ENCODE assay signal across 8 mouse cellular contexts in the genomic region with DNA sequence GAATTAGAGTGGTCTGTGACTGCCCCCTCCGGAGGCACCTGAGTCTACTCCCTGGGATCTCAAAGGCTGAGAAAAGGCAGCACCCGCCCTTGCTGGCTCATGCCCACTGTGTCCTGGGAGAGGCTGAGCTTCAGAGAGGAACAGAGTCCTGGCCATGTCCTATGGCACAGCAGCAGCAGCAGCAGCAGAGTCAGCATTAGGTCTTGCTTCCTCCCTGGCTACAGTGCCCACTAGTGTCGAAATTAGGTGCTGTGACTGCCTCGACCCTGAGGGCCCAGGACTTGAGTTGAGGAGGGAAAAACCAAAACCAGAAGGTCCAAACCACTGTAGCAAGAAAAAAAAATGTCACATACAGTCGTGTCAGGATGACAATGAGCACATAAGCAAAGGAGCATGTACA. TPM values are rescaled to one million over a fixed set of nuclear protein-coding genes. Genes with fewer than 3 reads are reported as not detected.
DNase-seq lines count a peak whose midpoint lies in the region; ATAC-seq and TF ChIP-seq lines count a peak whose summit lies in the region.
"Had no signal": no experiment of that assay in that cellular context is flagged by ENCODE, and none has a peak within 500 bp of the region (broad histone marks: within the 10 kb centered on the region; RNA-seq: fewer than 3 reads in every experiment).

No protein-coding gene starts in this region.

- CTCF ChIA-PET in Patski (lab: Charles Lee), result no interaction called here

- H3K27me3 ChIP-seq in kidney, postnatal 0 days (ENCODE audit: insufficient read depth, low read length), result no peaks in the 10 kb centered on the region
- peaks cover 12% of the 10 kb centered on the region for H3K27me3 ChIP-seq in Patski
- no peaks in the 10 kb centered on the region for H3K27me3 ChIP-seq in forebrain, embryonic 13.5 days
- H3K27me3 ChIP-seq in midbrain, postnatal 0 days (ENCODE audit: insufficient read depth, low read length), result no peaks in the 10 kb centered on the region
- H3K27me3 ChIP-seq: limb, embryonic 13.5 days had no signal

- no peak overlapping the region for H3K27ac ChIP-seq in kidney, postnatal 0 days
- H3K27ac ChIP-seq in forebrain, embryonic 13.5 days, result no peak overlapping the region
- no peak overlapping the region for H3K27ac ChIP-seq in midbrain, postnatal 0 days (ENCODE audit: low read depth, low read length)
- H3K27ac ChIP-seq: limb, embryonic 13.5 days had no signal

- H3K9me3 ChIP-seq in kidney, postnatal 0 days (replicated peaks; ENCODE audit: low read length), result no peaks in the 10 kb centered on the region
- no peaks in the 10 kb centered on the region for H3K9me3 ChIP-seq in forebrain, embryonic 13.5 days (replicated peaks)
- no peaks in the 10 kb centered on the region for H3K9me3 ChIP-seq in midbrain, postnatal 0 days (ENCODE audit: low read length)
- H3K9me3 ChIP-seq: limb, embryonic 13.5 days had no signal

- no peak; the same call in 1 of the 2 replicates for ATAC-seq in kidney, postnatal 0 days (replicated peaks; ENCODE audit: low FRiP score, low read depth)
- no peak for ATAC-seq in Patski
- ATAC-seq in forebrain, embryonic 13.5 days, result 0 out of 2 replicates have a peak, but pooled peaks have one; percentile 24
- no peak for ATAC-seq in midbrain, postnatal 0 days (ENCODE audit: low FRiP score)

- in situ Hi-C loops in Patski (cut with MboI; ENCODE audit: low pct_unique_long_range_greater_than_20kb), result no loop called here

- no peak overlapping the region for H3K9ac ChIP-seq in kidney, postnatal 0 days (ENCODE audit: low read depth, low read length)
- H3K9ac ChIP-seq in forebrain, embryonic 13.5 days, result no peak overlapping the region
- H3K9ac ChIP-seq in midbrain, postnatal 0 days (replicated peaks; ENCODE audit: low read length, poor library complexity, severe bottlenecking), result no peak overlapping the region
- H3K9ac ChIP-seq: limb, embryonic 13.5 days had no signal

- no peak overlapping the region for H3K4me3 ChIP-seq in kidney, postnatal 0 days (replicated peaks; ENCODE audit: low read depth, low read length)
- H3K4me3 ChIP-seq in forebrain, embryonic 13.5 days, result no peak overlapping the region
- no peak overlapping the region for H3K4me3 ChIP-seq in midbrain, postnatal 0 days (ENCODE audit: low read depth, low read length)
- H3K4me3 ChIP-seq: limb, embryonic 13.5 days had no signal

- WGBS in kidney, postnatal 0 days, result 32% methylated on average over 5 of the region's 5 CpGs
- WGBS in forebrain, embryonic 13.5 days, result 43% methylated on average over 5 of the region's 5 CpGs
- 37% methylated on average over 5 of the region's 5 CpGs for WGBS in midbrain, postnatal 0 days

- peak; percentile 68 for DNase-seq in kidney, postnatal 0 days (ENCODE audit: low spot score)
- no peak for DNase-seq in kidney, adult 11 months
- DNase-seq in Patski (ENCODE audit: low read depth, low spot score), result no peak
- DNase-seq in midbrain, postnatal 0 days (ENCODE audit: low spot score), result peak; percentile 53
- DNase-seq in urinary bladder, adult 18-20 months (ENCODE audit: low spot score in 2 of 2), result no peak
- no peak for DNase-seq in left cerebral cortex, postnatal 36 days (ENCODE audit: low spot score in 2 of 2)

- POLR2A ChIA-PET in Patski (lab: Charles Lee), result no interaction called here

- H3K36me3 ChIP-seq in kidney, postnatal 0 days (ENCODE audit: insufficient read depth, low read length), result no peaks in the 10 kb centered on the region
- no peaks in the 10 kb centered on the region for H3K36me3 ChIP-seq in forebrain, embryonic 13.5 days (ENCODE audit: poor library complexity, severe bottlenecking)
- H3K36me3 ChIP-seq in midbrain, postnatal 0 days (ENCODE audit: insufficient read depth, low read length), result no peaks in the 10 kb centered on the region
- H3K36me3 ChIP-seq: limb, embryonic 13.5 days had no signal

- no peak overlapping the region for H3K4me2 ChIP-seq in kidney, postnatal 0 days (ENCODE audit: low read length)
- no peak overlapping the region for H3K4me2 ChIP-seq in forebrain, embryonic 13.5 days
- no peak overlapping the region for H3K4me2 ChIP-seq in midbrain, postnatal 0 days (ENCODE audit: low read depth, low read length, poor library complexity, severe bottlenecking)
- H3K4me2 ChIP-seq: limb, embryonic 13.5 days had no signal

- intact Hi-C loops in left cerebral cortex, postnatal 36 days (cut with DNase I), result no loop called here

- TF ChIP-seq CTCF in kidney, postnatal 0 days (IDR thresholded peaks at IDR 0.05; ENCODE audit: low read depth), result peak; percentile 76
- peak; percentile 47 for TF ChIP-seq CTCF in Patski (IDR thresholded peaks at IDR 0.05)
- TF ChIP-seq CTCF in midbrain, postnatal 0 days (IDR thresholded peaks at IDR 0.05), result peak; percentile 70

- H3K4me1 ChIP-seq in kidney, postnatal 0 days (replicated peaks; ENCODE audit: insufficient read depth, low read length), result no peaks in the 10 kb centered on the region
- H3K4me1 ChIP-seq in forebrain, embryonic 13.5 days, result peaks cover 21% of the 10 kb centered on the region
- H3K4me1 ChIP-seq in midbrain, postnatal 0 days (ENCODE audit: insufficient read depth, low read length), result peaks cover 7% of the 10 kb centered on the region
- H3K4me1 ChIP-seq: limb, embryonic 13.5 days had no signal

RNA-seq across cellular contexts. Expression of gene Wscd1, which starts 12.6 kb away (rescaled TPM):
- polyA plus RNA-seq in kidney, postnatal 0 days (2015; fragmentation: Nextera tagmentation; extraction: Ambion mirVana), result 20.4 and 21.0 TPM in 2 replicates
- 0.76 TPM for polyA plus RNA-seq in Patski (2021)
- 47.7 and 54.3 TPM in 2 replicates for polyA plus RNA-seq in forebrain, embryonic 13.5 days (2015; fragmentation: Nextera tagmentation; extraction: Ambion mirVana)
- total RNA-seq in midbrain, postnatal 0 days (2014; rRNA removed), result 143 and 167 TPM in 2 replicates
- polyA plus RNA-seq in midbrain, postnatal 0 days (2015; fragmentation: Nextera tagmentation; extraction: Ambion mirVana), result 81.5 and 82.4 TPM in 2 replicates
- 10 to 100 TPM; 55.3 to 69.7 TPM for total RNA-seq in left cerebral cortex, postnatal 36 days (2021)

Comparison
In these comparisons a context has a peak if more than half of its experiments do, and no peak if none do; other contexts are left out.
1. DNase-seq: peak in kidney, postnatal 0 days (single experiment) and midbrain, postnatal 0 days (single experiment); none in kidney, adult 11 months (single experiment), Patski (single experiment), urinary bladder, adult 18-20 months (0 of 2) and left cerebral cortex, postnatal 36 days (0 of 2).
2. RNA of gene Wscd1, which starts 12.6 kb away (polyA plus RNA-seq): 81.5 to 82.4 TPM in midbrain, postnatal 0 days, 47.7 to 54.3 TPM in forebrain, embryonic 13.5 days and 20.4 to 21.0 TPM in kidney, postnatal 0 days; 0.76 TPM in Patski (single experiment); every median in the first group is over 10 times any median in the second.
3. Peak in every context shown above with its lines, with median percentiles within 50 percentile points of each other: CTCF ChIP-seq.